Mouse (Mus musculus): ENCODE measurements around the gene Pde4dip.

The Pde4dip gene

DNA sequence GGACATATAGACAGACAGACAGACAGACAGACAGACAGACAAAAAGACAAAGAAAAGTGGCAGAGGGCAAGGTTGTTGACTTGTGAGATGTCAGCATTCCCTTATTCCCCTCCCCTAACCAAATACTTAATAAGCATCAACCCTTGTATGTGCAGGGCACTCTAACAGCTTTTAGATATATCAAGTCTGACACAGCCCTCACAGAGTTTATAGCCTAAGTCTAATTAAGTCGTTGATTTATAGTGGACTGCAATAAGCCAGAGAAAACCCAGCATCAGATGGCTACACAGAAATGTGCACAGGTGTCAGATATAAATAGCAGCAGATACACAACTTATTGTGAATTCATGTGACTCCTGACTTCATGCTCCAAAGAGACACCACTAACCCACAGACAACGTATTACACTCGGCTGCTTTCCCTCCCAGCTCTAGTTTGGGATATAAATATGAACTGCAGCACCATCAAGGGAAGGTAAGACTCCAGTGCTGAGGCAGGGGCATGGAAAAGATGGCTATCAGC lies 87.3 kb downstream of the Pde4dip start:
- DNase-seq (ENCODE audit: low read depth, low spot score), result no peak

DNA sequence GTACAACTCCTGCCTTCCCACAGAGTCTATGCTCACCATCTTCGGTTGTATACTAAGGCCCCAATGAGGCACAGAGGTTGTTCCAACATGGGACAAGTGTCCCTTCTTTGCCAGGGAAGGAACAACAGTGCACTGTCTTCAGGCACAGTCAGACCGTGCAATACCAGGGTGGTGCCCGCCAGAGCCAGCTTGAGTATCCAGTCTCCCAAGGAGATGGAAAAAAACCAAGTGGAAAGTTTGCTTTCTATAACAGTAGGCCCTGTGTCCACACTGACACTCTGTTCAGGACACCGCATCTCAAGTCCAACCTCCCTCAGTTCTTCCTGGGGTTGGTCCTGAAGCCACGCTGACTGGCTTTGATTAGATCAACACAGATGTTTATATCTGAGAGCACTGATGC lies 87.8 kb downstream of the Pde4dip start:
- DNase-seq (ENCODE audit: low read depth, low spot score), result no peak

DNA sequence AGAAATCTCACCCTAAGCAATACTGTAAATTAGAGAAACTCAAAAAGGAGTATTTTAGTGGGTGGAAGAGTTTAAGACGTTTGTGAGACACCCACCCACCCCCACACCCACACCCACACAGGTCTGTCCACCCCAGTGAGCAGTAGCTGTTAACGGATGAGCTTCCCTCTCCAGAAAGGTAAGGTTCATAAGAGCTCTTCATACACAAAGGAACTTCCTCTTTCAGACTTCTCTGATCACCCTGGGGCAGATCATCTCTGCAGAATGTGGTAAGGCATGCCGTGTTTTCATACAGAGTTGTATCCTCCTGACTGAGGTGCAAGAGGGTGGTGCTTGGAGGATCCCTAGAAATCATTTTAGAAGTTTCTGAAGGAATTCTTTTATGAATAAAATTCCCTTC lies 88.5 kb downstream of the Pde4dip start:
- no peak for DNase-seq (ENCODE audit: low read depth, low spot score)

DNA sequence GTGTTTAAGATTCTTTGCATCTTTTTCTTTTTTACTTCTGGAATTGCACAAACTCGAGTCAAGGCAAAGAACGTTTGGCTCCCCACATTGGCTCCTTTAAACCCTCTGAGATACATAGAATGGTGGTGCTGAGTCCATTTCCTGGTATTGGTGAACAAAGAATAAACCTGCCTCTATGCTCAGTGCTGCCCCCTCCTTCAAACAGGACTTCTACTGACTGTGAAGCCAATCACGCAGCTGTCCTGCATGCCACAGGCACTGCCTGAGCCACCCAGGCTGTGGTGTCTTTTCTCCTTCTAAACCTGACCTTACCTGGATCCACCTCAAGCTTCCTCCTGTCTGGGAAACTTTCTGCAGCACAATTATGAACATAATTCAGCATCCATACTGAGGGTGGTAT lies 89.2 kb downstream of the Pde4dip start:
- DNase-seq (ENCODE audit: low read depth, low spot score), result no peak

DNA sequence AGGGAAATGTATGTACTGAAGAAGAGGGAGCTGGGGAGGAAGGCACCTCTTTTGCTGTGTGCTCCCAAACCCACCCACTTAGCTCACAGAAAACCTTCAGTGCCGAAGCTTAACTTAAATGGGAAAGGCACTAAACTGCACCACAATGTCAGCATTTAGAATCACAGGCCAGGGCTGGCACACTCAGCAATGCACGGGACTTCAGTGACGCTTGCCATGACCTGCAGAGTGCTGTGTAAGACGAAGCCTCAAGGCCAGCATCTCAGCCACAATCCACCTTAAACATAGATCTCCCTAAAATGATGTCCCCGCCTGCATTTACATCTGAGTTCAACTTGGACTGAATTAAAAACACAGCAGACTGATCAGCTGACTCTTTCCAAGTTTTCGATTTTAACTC lies 91.1 kb downstream of the Pde4dip start:
- no peak for DNase-seq (ENCODE audit: low read depth, low spot score)

DNA sequence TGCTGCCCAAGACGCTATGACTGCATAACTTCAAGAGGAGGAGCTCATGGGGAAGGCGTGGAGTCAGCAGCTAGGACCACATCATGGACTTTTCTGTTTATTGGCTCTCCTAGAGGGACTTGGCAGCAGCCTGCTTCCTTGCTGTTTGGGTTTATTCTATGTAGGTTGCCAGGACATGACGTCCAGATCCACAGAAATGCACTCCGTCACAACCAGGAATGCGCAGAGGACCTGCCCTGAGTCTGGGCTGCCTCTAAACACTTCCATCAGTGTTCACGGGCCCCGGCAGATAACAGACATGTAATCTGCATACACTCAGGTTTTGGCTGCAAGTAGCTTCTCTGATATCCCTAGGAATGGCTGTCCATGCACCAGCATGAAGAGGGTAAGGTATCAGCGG lies 94.5 kb downstream of the Pde4dip start:
- no peak for DNase-seq (ENCODE audit: low read depth, low spot score)

DNA sequence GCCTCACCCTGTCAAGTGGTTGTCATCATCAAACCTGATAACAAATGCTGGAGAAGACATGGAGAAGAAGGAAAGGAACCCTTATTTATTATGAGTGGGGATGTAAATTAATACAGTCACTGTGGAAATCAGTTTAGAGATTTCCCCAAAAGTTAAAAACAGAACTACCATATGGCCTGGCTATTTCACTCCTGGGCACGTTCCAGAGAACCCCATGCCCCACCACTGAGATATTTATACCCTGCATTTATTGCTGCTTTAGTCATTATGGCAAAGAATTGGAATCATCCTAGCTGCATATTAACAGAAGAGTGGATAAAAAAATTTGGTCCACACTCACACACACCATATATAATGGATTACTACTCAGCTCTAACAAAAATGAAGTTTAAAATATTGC lies 98.4 kb downstream of the Pde4dip start:
- DNase-seq (ENCODE audit: low read depth, low spot score), result no peak

DNA sequence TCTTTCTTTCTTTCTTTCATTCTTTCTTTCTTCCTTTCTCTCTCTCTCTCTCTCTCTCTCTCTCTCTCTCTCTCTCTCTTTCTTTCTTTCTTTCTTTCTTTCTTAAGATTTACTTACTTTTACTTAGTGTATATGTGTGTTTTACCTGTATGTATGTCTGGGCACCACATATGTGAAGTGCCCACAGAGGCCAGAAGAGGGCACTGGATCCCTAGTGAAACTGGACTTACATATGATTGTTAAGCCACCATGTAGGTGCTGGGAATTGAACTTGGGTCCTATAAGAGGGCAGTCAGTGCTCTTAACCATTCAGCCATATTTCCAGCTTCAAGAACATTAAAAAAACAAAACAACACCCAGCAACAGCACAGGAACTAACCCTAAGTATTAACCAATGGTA lies 99.2 kb downstream of the Pde4dip start:
- DNase-seq (ENCODE audit: low read depth, low spot score), result no peak

DNA sequence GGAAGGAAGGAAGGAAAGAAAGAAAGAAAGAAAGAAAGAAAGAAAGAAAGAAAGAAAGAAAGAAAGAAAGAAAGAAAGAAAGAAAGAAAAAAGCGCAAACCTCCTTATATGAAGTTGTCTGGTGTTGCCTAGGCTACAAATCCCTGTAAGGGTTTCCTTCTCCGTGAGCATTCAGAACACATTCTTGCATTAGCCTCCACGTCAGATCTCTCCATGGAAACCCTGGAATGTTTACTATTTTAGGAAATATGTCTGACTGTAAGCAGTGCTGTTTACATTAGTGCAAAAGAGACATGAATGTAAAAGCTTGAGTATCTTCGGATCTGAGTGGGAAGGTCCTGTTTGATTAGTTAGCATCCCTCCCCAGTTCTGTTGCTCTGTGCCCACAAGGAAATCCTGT lies 112.3 kb downstream of the Pde4dip start:
- DNase-seq (ENCODE audit: low read depth, low spot score), result no peak

DNA sequence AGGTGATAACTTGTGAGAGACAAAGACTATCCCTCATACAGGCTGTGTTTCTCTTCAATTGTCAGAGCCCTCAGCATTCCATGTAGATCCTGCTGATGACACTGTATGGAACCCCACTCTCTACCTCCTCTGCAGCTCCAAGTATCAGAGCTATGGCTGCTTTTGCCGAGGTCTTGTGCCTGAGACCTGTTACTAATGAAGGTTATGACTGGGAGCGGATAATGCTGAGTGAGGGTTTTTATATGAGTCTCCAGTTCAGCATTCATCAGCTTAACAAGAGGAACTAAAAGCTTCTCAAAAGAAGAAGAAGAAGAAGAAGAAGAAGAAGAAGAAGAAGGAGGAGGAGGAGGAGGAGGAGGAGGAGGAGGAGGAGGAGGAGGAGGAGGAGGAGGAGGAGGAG lies 112.8 kb downstream of the Pde4dip start:
- DNase-seq (ENCODE audit: low read depth, low spot score), result no peak

DNA sequence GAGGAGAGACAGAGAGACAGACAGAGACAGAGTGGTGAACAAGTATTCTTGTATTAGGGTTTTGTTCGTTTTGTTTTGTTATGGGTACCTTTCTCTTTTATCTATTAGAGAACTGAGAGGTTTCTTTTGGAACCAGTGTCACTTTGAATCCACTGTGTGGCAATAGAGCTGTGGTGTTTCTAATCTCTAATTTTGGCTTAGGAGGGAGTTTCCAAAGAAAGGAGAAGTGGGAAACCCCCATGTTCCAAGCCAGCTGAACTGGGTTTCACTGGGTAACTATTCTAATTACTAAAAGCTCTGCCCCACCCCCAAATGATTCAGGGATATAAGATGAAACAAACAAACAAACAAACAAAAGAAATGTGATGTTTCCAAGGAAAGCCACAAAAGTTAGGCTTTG lies 113.6 kb downstream of the Pde4dip start:
- no peak for DNase-seq (ENCODE audit: low read depth, low spot score)

DNA sequence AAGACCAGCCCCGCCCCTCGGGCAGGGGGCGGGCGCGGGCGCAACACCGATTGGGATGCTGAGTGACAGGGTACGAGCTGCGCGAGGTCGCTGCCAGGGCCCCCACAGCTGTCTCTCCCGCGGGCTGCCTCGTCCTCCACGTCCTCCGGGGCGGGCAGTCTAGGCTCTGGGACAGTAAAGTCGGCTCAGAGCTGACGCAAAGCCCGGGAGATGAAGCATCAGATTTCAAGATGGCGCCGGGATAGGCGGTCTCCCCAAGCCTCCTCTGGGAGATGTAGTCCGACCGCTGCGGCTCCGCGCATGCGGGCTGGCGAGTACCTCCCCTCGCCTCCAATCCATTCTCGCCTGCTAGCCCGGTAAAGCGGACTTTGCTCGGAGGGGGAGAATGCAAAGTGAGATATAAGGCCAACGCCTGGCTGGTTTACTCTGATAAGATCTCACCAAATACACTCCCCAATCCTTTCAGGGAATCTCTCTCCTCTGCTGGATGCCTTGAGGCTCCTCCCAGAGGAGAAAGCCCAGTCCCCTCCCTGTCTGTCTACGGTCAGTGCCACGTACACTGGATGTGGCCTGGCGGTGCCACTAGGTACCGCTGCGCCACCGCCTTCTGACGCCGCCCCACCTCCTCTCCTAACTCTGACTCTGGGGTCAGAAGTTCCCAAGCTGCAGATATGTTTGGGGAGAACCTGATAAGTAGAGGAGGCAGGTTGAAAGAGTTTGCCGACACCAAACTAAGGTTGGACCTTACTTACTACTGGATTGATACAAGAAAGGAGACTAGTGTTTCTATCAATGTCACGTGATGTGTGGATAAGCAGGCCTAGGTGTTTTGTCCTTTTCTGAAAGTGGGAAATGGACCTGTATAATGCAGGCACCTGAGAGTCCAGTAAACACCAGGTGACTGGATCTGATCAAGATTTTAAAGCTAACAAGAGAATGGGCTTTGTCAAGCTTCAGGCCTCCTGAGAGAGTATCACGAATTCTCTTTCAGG lies 120.4 kb downstream of the Pde4dip start:
- DNase-seq (ENCODE audit: low read depth, low spot score), result peak; percentile 90

DNA sequence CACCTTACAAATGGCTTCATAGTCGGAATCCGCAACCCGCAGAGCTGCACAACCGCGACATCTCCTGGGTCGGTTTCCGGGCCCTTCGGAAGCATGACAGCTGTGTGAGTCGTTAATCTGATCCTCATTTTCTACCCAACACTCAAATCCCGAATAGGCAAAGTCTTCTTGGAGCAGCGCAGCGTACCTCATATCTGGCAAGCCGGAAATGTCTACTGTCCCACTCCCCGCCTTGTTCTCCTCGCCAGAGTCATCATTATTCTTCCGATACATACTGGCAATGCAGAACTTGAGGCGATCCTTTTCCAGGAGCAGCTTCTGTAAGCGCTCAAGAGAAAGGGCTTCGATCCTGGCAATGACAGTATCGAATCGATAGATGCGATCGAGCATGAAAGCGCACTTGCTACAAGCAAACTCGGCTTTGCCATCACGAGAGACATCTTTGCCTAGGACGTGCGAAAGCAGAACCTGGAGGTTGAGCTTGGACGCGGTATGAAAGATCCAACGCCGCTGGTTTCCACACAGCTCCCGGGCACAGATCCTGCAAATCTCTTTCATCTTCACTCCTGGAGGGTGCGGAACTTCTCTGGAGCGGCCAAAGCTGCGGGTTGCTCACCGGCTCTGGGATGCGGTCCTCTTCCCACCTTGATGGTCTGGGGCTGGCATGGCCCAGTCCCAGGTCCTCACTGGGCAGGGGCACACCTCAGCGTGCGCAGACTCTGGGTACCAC lies 121.3 kb downstream of the Pde4dip start:
- no peak for DNase-seq (ENCODE audit: low read depth, low spot score)

DNA sequence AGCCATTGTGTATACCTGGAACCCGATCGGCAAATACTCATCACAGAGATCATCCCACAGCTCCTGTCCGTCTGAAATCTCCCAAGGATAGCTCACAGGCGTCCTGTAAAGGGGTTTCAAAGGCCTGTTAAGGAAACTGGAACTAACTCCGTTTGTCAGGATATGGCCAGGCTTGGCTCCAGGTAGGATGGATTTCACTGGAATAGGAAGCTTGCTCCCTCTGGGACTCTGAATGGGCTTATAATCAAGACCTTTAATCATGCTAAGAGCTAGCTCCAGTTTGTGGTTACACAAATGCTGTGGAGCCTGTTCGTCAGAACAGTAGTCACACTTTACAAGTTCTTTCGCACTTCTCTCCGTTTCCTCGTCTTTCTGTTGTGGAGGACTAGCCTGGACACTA lies 122.0 kb downstream of the Pde4dip start:
- DNase-seq (ENCODE audit: low read depth, low spot score), result no peak

DNA sequence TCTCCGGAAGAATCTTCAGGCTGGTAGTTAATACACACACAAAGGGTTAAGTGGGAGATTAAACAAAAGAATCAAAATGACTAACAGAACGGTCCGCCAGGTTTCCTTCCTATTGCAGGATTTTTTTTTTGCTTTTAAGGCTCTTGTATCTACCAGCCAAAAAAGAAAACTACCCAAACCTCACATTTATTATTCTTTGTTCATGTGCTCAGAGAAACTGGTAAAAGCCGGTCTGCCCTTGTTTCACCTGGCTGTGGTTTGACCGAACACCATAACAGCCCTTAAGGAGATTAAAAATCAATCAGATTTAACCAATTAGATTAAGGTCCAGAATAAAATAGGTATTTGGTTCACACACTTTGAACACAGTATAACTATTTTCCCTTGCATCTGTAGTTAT lies 124.4 kb downstream of the Pde4dip start:
- DNase-seq (ENCODE audit: low read depth, low spot score), result no peak

DNA sequence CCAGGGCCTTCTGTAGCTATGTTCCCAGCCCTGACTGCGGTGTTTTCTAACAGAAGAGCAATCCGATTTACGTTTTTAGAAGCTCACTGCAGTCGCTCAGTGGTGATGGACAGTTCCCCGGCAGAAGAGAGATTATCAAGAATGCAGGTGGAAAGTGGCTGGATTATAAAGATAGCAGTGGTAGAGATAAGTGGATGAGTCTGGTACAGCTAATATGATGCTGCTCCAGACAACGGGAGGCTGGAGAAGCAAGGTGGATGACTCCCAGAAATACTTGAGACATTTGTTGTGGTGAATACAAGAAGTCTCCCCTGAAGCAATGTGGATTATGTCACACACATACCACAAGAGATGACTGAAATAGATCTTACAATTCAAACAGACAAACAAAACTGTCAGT lies 126.6 kb downstream of the Pde4dip start:
- DNase-seq (ENCODE audit: low read depth, low spot score), result no peak

DNA sequence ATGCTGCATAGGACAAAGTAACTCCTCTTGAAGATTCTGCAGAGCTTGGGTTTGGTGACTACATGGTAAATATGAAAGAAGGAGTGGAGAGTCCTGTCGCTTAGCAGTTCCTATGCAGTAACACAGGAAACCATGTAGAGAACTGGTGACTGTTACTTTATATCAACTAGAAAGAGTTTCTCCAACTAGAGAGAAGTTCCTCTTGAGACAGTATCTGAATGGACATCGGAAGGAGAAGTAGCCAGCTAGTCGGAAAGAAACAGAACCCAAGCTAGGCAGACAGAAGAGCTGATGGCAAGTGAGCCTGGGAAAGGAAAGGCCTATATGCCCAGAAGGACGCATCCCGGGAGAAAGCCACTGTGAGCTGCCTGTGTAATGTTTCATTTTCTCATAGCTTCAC lies 127.3 kb downstream of the Pde4dip start:
- DNase-seq (ENCODE audit: low read depth, low spot score), result no peak

DNA sequence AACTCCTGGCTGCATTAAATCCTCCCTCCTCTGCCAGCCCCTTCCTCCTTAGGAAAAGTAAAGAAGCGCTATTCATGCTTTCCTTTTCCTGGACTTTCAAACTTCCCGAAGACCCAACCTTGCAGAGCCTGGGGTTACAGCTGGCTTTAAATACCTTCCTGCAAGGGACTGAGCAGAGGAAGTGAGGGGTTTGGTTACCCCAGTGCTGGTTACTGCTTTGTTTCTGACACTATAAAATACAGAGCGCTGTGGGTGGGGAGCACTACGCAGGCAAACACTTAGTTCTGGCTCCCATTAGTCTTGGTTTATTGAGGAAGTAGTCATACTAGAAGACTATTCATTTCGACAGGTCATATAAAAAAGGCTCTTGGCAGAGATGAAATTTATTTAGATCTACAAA lies 128.7 kb downstream of the Pde4dip start:
- DNase-seq (ENCODE audit: low read depth, low spot score), result no peak

DNA sequence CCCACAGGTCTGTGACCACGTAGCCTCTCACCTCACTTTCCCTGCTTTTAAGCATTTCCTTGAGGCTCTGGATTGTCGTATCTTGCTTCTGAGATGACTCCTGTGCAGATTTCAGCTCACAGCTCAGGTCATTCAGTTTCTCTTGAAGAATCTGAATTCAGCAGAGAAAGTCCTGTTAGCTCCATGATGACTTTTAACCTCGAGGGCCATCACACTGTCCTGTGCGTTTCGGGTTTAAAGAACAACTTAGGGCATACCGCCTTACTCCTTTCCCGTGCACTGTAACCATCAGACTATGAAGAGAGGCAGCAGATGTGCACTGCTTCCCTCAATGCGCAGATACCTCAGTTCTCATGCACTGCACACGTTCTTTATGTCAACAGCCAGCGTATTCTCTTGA lies 131.0 kb downstream of the Pde4dip start:
- DNase-seq (ENCODE audit: low read depth, low spot score), result no peak

DNA sequence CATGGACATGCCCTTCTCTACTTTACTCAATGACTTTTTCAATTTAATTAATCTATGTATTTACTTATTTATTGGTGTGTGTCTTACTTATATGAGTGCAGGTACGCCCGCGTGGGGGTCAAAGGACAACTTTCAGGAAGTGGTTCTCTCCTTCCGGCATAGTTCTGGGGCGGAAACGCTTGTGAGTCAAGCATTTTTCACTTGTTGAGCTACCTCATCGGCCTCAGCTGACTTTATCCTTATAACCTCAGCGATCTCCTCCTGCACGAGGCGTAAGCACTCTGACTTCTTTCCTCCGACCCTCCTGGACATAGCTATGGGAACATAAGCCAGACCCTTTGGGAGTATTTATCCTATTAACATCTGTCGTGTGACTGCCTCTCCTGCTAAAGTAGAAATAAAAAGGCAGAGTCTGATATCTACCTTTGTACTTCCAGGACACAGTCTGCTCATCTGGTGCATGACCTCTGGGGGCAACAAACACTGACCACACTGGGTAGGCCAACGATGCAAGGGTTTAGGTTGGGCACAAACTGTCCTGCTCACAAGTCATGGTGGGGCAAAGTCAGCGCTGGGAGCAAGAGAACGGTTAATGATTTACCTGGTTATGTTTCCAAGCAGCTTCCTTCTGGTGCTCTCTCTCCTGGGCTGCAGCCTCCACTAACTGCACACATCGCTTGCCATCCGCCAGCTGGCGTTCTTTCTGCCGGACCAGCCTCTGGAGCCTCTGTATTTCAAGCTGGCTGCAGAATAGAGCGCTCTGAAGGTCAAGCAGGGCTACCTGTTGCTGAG lies 132.0 kb downstream of the Pde4dip start:
- DNase-seq (ENCODE audit: low read depth, low spot score), result no peak

DNA sequence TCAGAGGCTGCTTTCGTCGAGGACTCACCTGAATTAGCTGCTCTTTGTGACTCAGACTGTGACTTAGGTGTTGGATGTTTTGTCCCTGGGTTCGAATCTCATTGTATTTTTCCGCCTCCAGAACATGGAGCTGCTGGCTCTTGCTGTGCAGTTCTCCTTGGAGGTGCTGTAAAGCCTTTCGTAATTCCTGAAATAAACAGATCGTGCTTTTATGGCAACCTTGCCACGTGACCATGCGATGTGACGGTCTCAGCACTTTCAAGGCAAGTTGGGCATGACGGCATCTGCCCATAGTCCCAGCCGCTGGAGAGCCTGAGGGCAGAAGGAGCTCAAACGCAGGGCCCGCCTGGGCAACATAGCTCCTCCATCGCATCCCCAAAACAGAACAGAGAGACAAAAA lies 133.1 kb downstream of the Pde4dip start:
- DNase-seq (ENCODE audit: low read depth, low spot score), result no peak

DNA sequence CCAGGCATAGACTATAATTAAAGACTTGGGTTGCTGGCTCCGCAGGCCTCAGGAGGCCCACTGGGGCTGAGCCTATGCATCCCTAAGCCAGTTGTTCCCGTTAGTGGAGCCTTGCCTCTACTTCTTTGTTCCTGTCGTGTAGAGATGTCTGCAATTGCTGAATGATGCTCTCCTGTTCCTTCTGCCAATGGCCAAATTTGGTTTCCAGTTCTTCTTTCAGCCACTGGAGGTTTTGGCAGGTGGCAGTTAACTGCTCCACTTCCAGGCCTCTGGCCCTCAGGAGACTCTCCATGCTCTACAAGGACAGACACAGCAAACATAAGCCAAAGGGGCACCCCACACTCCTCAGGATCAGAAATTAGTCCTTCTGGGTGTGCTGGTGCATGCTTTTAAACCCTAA lies 135.6 kb downstream of the Pde4dip start:
- DNase-seq (ENCODE audit: low read depth, low spot score), result no peak
